Mouse (Mus musculus): ENCODE results near the gene Krt23. TPM values are rescaled to one million over a fixed set of nuclear protein-coding genes. Genes with fewer than 3 reads are reported as not detected.

Krt23 gene
- total RNA-seq, 1 experiment from 2014 or later = 2.9 TPM

DNA sequence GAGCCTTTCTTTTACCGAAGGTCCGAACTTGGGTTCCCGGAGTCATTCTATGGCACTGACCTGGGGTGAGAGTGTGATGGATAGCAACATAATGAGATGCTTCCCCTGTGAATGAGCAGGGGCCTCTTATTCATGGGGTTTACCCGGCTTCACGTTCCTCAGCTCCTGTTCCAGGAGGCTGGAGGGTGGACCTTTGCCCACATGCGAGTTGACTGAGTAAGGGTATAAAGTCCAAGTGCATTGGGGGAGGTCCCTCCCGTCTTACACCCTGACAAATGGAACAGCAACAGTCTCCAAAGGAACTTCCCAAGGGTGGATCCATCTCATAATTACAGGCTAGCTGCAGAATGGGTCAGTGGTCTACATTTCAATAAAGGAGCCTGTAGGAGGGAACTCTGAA lies 31.2 kb downstream of the Krt23 start:
- no peak for ATAC-seq (ENCODE audit: extremely low read depth, insufficient number of reproducible peaks, low FRiP score, poor library complexity, severe bottlenecking)

DNA sequence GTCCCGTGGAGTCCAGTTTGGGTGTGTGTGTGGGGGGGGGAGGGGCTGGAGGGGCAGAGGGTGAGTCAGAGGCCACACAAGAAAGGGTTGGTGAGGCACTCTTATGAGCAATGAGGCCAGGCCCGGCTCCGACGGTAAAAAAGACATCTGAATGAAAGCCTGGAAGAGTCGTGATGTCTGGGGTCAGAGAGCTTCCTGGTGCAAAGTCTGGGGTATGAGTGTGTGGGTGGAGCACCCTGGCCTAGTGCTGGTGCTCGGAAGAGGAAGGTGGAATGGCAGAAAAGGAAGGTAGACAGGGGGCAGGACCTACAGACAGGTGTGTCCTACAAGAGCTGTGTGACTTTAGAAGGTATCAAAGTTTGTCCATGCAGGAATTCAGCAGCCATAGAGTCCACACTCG lies 34.0 kb downstream of the Krt23 start:
- no peak for ATAC-seq (ENCODE audit: extremely low read depth, insufficient number of reproducible peaks, low FRiP score, poor library complexity, severe bottlenecking)

DNA sequence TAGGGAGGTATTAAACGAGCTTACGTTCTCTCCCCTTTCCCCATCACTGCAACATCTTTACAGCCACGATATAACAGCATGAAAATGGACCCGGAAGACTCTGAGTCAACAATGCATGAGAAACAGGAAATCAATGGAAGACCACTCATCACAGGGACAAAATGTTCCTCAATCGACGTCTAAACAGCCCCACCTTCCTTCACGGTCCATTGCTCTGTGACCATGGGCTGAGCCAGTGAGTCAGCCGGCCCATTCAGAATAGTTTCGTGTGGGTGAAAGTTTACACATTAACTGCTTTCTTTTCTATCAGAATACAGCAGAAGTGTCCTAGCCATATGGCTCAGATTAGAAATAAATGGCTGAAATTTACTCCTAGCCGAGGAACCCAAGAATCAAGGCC lies 38.2 kb downstream of the Krt23 start:
- ATAC-seq (ENCODE audit: extremely low read depth, insufficient number of reproducible peaks, low FRiP score, poor library complexity, severe bottlenecking) = no peak

DNA sequence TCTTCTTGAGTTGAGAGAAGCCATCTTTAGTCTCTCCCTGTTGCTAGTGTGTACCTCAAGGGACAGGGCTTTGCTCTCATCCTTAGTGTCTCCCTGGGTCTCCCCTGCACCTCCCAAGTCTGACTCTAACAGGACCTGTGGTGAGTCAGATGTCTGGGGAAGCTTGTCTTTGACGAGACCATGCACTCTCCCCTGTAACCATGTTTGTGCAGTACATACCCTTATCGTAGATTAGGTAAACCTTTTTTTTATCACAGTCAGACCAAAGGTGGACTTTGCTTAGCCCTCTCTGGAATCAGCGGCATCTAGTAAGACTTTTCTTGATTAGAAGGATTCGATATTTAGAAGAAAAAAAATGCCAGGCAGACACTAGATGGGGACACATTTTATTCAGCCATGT lies 38.9 kb downstream of the Krt23 start:
- no peak for ATAC-seq (ENCODE audit: extremely low read depth, insufficient number of reproducible peaks, low FRiP score, poor library complexity, severe bottlenecking)

DNA sequence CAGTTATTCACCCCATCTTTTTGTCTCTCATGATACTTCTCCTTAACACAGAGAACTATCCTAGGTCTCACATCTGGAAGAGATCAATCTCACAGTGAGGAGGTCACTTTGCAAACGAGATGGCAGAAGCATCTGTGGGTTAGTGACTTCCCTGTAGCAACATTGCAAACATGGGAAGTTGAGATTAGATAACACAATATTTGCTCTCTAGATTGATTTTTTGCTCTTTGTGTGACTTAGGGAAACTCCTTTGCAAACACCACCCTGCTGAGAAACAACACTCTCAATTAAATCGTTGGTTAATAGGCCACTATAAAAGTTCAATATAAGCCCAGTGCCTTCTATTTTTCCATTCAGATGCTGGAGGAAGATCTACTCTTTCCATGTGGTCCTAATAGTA lies 44.2 kb downstream of the Krt23 start:
- ATAC-seq (ENCODE audit: extremely low read depth, insufficient number of reproducible peaks, low FRiP score, poor library complexity, severe bottlenecking) = no peak

DNA sequence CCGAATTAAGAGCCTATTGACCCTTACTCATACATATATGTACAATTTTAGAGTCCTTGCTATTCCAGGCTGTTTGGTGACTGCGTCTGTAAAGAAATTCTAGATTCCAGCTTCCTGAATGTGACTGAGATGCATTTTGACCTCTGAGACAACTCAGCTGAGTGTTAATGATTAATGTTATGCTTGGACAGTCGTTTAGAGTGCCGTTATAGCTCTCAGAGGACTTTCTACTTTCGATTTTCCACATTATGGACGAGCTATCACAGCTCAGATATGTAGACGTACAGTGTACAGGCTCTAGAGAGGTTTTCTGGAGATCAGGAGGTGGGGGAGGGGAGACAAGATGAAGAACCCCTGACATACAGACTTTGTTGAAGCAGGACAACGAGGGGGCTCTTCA lies 51.7 kb downstream of the Krt23 start:
- ATAC-seq (ENCODE audit: extremely low read depth, insufficient number of reproducible peaks, low FRiP score, poor library complexity, severe bottlenecking) = no peak

DNA sequence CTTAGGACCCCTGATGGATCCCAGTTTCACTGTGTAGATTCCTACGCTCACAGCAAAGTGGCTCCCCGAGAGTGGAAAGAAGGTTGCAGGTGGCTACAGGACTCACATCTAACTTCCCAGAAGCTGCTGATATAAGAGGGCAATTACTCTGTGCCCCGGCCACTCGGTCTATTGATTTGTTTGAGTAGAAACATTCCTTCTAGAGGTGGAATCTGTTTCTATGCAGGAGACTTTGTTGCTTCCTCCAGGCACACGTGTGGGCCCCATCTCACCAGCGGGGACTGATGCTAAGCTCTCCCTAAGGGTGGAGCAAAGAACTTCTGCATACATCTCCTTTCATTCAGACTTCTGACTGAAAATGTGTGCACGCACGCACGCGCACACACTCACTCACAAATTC lies 53.5 kb downstream of the Krt23 start:
- no peak for ATAC-seq (ENCODE audit: extremely low read depth, insufficient number of reproducible peaks, low FRiP score, poor library complexity, severe bottlenecking)

DNA sequence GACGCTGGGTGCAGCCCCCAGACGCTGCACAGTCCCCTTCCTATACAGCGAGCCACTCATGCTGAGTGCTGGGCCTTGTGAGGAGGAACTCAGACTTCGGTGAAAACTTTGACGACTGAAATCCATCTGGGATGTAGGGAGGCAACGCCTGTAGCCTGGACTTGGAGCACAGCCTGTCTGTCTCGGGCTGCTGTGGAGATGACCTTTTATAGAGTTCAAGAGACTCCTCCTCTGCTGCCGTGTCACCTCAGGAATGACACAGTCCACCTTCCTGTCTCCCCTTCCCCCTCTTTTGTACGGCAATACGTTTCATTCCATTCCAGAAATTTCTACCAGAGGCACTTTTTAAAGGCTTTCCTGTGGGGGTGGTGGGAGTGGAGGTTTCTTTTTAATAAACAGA lies 55.0 kb downstream of the Krt23 start, which contains the start of gene Krt20:
TSS of gene Krt20 (minus strand) at position 179 of the 400 bp plus-strand sequence.
- ATAC-seq (ENCODE audit: extremely low read depth, insufficient number of reproducible peaks, low FRiP score, poor library complexity, severe bottlenecking) = no peak

DNA sequence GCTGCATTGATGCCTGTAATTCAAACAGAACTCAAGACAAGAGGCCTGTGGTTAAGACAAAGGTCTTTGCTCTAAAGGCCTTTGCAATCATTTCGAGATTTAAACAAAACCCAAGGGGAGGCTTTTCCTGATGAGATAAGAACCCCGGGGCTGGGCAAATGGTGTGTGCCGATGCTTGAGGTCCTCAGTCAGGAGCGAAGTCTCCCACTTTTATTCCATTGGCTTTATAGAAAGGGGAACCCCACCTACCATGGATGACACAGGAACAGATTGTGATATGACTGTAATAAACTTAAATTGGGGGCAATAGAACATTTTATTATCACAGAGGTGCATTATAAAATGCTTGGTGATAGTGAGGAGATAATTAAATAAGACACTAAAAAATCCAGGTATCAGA lies 56.3 kb downstream of the Krt23 start:
- ATAC-seq (ENCODE audit: extremely low read depth, insufficient number of reproducible peaks, low FRiP score, poor library complexity, severe bottlenecking) = no peak

DNA sequence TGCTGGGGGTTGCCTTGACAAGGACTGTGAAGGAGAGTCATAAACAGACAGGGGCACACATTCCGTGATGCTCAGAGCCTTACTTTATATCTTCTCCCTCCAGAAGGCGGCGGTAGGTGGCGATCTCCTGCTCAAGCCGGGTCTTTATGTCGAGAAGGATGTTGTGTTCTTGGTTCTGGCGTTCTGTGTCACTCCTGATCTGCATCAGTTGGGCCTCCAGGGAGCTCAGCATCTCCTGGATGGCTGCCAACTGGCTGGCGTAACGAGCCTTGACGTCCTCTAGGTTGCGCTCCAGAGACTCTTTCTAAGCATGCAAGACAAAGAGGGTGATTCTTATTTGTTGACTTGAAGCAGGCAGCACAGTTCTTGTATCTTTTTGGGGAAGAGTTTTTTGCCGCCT lies 62.3 kb downstream of the Krt23 start:
- no peak for ATAC-seq (ENCODE audit: extremely low read depth, insufficient number of reproducible peaks, low FRiP score, poor library complexity, severe bottlenecking)

Other genes with a start within 250 kb of the Krt23 start
- gene Krt222, start 249.1 kb downstream of the Krt23 start, total RNA-seq (2017) = 3.8 and 4.9 TPM in 2 replicates
- gene Krt24, start 207.9 kb downstream of the Krt23 start, total RNA-seq (2017) = not detected in 2 replicates
- not detected in 2 replicates for gene Krt25, start 170.2 kb downstream of the Krt23 start, total RNA-seq (2017)
- not detected in 2 replicates for gene Krt26, start 155.2 kb downstream of the Krt23 start, total RNA-seq (2017)
- gene Krt27, start 142.0 kb downstream of the Krt23 start, total RNA-seq (2017) = not detected in 2 replicates
- not detected in 2 replicates for gene Krt28, start 118.2 kb downstream of the Krt23 start, total RNA-seq (2017)
- 0.93 TPM in 1 of 2 replicates, not detected in the other for gene Krt10, start 103.8 kb downstream of the Krt23 start, total RNA-seq (2017)
- 0.58 TPM in 1 of 2 replicates, not detected in the other for gene Krt12, start 70.9 kb downstream of the Krt23 start, total RNA-seq (2017)
- not detected in 2 replicates for gene Krt20, start 55.0 kb downstream of the Krt23 start, total RNA-seq (2017)
- not detected in 2 replicates for gene Krt39, start 28.2 kb upstream of the Krt23 start, total RNA-seq (2017)
- not detected in 2 replicates for gene Krt40, start 50.0 kb upstream of the Krt23 start, total RNA-seq (2017)
- gene Krtap3-3, start 57.7 kb upstream of the Krt23 start, total RNA-seq (2017) = not detected in 2 replicates
- gene Krtap3-2, start 63.7 kb upstream of the Krt23 start, total RNA-seq (2017) = not detected in 2 replicates
- not detected in 2 replicates for gene Gm11939, start 66.3 kb upstream of the Krt23 start, total RNA-seq (2017)
- not detected in 2 replicates for gene Krtap3-1, start 73.5 kb upstream of the Krt23 start, total RNA-seq (2017)
- not detected in 2 replicates for gene Krtap1-5, start 87.9 kb upstream of the Krt23 start, total RNA-seq (2017)
- gene Krtap1-4, start 90.5 kb upstream of the Krt23 start, total RNA-seq (2017) = not detected in 2 replicates
- gene Krtap1-3, start 98.2 kb upstream of the Krt23 start, total RNA-seq (2017) = not detected in 2 replicates
- gene Krtap9-3, start 105.0 kb upstream of the Krt23 start, total RNA-seq (2017) = not detected in 2 replicates
- gene Gm11938, start 110.2 kb upstream of the Krt23 start, total RNA-seq (2017) = not detected in 2 replicates
- not detected in 2 replicates for gene Gm11937, start 117.1 kb upstream of the Krt23 start, total RNA-seq (2017)
- gene Krtap2-4, start 121.7 kb upstream of the Krt23 start, total RNA-seq (2017) = not detected in 2 replicates
- gene Gm11562, start 127.3 kb upstream of the Krt23 start, total RNA-seq (2017) = not detected in 2 replicates
- not detected in 2 replicates for gene Krtap4-1, start 135.1 kb upstream of the Krt23 start, total RNA-seq (2017)
- gene Krtap4-2, start 141.9 kb upstream of the Krt23 start, total RNA-seq (2017) = not detected in 2 replicates
- gene Krtap4-7, start 151.0 kb upstream of the Krt23 start, total RNA-seq (2017) = not detected in 2 replicates
- gene Gm11555, start 157.1 kb upstream of the Krt23 start, total RNA-seq (2017) = not detected in 2 replicates
- gene Gm11563, start 165.8 kb upstream of the Krt23 start, total RNA-seq (2017) = not detected in 2 replicates
- gene Krtap4-6, start 172.8 kb upstream of the Krt23 start, total RNA-seq (2017) = not detected in 2 replicates
- not detected in 2 replicates for gene Gm14190, start 197.6 kb upstream of the Krt23 start, total RNA-seq (2017)
- not detected in 2 replicates for gene Gm14180, start 241.2 kb upstream of the Krt23 start, total RNA-seq (2017)

All from neutrophil, adult 5-6 weeks (primary cell).